Mouse (Mus musculus) lung, embryonic 16.5 days (tissue): ENCODE data around the gene Secisbp2. TPM values are rescaled to one million over a fixed set of nuclear protein-coding genes. Genes with fewer than 3 reads are reported as not detected.
A peak's percentile ranks its signal among the peaks of the same experiment; 100 is the strongest.

Experiments
- ATAC-seq: fragments of 200-750 bp; cut with Nextera tagmentation; 2 replicates; pipeline ENCODE4 v1.8.0; 2017; ENCODE audit warnings: low read depth, mild to moderate bottlenecking, moderate library complexity
- H3K27ac ChIP-seq: fragments of 300-500 bp; sonication (generic); 2 replicates; pipeline ENCODE4 v1.5.1; 2014; ENCODE audit warnings: mild to moderate bottlenecking, control low read depth, low read length
- H3K27me3 ChIP-seq: fragments of 300-500 bp; sonication (generic); 2 replicates; pipeline ENCODE4 v1.6.1; 2014; ENCODE audit warnings: low read depth, low read length, mixed read lengths; ENCODE audit not compliant: control insufficient read depth, insufficient read depth
- H3K36me3 ChIP-seq: fragments of 300-500 bp; sonication (generic); 2 replicates; pipeline ENCODE4 v1.6.1; 2014; ENCODE audit warnings: low read length; ENCODE audit not compliant: control insufficient read depth, insufficient read depth
- H3K4me1 ChIP-seq: fragments of 300-500 bp; sonication (generic); replicated peaks from 2 replicates; pipeline ENCODE4 v1.6.1; 2014; ENCODE audit warnings: low read length, mixed read lengths; ENCODE audit not compliant: control insufficient read depth, insufficient read depth
- H3K4me2 ChIP-seq: fragments of 300-500 bp; sonication (generic); 2 replicates; pipeline ENCODE4 v1.6.1; 2014; ENCODE audit warnings: low read depth, low read length, control low read depth
- H3K4me3 ChIP-seq: fragments of 300-500 bp; sonication (generic); 2 replicates; pipeline ENCODE4 v1.5.1; 2014; ENCODE audit warnings: mild to moderate bottlenecking, low read length, control low read depth
- H3K9ac ChIP-seq: fragments of 300-500 bp; sonication (generic); 2 replicates; pipeline ENCODE4 v1.6.1; 2014; ENCODE audit warnings: low read length, control low read depth
- H3K9me3 ChIP-seq: fragments of 300-500 bp; sonication (generic); 2 replicates; pipeline ENCODE4 v1.6.1; 2016; ENCODE audit warnings: low read length; ENCODE audit not compliant: control insufficient read depth
- whole genome bisulfite sequencing: fragments of 180-500 bp; shearing (Covaris S2); extraction: QIAGEN DNeasy Blood & Tissue Kit; methylation state at CpG from one replicate; pipeline ENCODE4 v1.1.7; 2014; 5-methylcytosine and 5-hydroxymethylcytosine counted together
- polyA plus RNA-seq: library from polyadenylated mRNA; unstranded; fragments of >200 nt; fragmentation: Nextera tagmentation; extraction: Ambion mirVana; gene quantifications from 2 replicates; pipeline ENCODE4 v1.2.1, GENCODE M21; 2015

Secisbp2 gene
- polyA plus RNA-seq, 1 experiment from 2014 or later: 28.3 TPM

DNA sequence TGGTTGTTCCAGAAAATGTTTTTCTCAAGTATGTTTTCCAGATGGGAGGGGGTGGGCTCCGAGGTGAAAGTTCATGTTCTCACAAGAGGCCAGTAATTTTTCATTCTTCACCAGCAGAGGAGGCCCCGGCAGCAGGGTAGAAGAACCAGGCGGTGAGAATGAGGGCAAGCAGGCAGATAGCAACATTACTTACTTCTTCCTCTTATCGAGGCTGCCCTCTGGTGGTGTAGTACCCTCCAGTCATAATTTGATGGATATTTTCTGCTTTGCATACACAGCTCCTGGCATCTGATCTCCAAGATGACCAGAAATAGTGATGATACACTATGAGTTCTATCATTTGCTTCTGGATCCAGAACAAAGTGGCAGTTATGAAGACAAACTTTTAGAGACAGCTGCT, 12.5 kb upstream of the Secisbp2 start:
- Histone ChIP-seq H3K27ac (no peak overlapping the region), H3K36me3 (no peaks in the 10 kb centered on the region), H3K4me1 (0 out of 2 replicates have a peak, but pooled peaks cover 6% of the 10 kb centered on the region), H3K9me3 (no peaks in the 10 kb centered on the region), H3K27me3 (no peaks in the 10 kb centered on the region), H3K9ac (no peak overlapping the region), H3K4me3 (no peak overlapping the region), H3K4me2 (no peak overlapping the region)
- 84% methylated on average over 4 of the region's 4 CpGs for WGBS
- ATAC-seq: no peak

DNA sequence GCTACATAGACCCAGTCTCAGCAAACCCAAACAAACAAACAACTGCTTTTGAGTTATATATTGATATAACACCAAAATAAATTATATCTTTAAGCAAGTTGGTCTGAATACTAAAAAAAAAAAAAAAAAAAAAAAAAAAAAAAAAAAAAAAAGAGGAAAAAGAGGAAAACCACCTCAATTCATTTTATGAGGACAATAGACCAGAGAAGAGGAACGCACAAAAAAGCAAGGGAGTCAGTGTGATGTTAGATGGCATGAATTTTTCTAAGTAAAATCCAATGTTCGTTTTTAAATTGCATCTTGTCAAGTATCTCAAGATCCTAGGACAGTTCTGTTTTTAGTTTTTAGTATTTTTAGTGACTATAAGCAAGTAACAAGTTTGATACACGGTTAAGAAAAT, 10.1 kb upstream of the Secisbp2 start:
- no peak overlapping the region for H3K4me3 ChIP-seq
- no peak overlapping the region for H3K27ac ChIP-seq
- no peaks in the 10 kb centered on the region for H3K36me3 ChIP-seq
- 78% methylated on average over 3 of the region's 3 CpGs for WGBS
- no peak overlapping the region for H3K9ac ChIP-seq
- no peaks in the 10 kb centered on the region for H3K27me3 ChIP-seq
- H3K4me1 ChIP-seq: 0 out of 2 replicates have a peak, but pooled peaks cover 9% of the 10 kb centered on the region
- H3K9me3 ChIP-seq: no peaks in the 10 kb centered on the region
- ATAC-seq: no peak
- H3K4me2 ChIP-seq: no peak overlapping the region

DNA sequence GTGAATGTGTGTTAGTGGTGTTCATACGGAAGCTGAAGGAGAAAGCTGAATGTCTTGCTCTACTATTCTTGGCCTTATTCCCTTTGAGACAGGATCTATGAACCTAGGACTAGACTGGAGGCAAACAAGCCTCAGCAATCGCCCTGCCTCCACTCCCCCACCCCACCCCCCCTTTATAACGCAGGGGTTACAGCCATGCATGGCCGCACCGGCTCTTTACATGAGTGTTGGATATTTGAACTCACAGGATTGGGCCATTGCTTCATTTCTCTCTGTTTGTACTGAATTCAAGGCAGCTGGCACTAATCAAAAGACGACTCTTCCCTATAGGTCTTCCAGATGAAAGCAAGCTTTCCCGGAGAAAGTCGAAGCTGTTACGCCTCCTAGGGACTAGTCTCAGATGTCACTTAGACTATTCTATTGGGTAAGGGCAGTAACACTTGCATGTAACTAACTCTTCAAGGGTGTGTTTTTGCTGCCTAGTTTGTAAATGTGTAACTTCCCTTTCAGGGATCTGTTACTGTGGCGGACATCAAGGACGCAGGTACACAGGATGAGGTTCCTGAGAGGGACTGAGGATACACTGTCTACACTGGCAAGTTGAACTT, 9.2 kb upstream of the Secisbp2 start:
- H3K27me3 ChIP-seq: no peaks in the 10 kb centered on the region
- no peak overlapping the region for H3K9ac ChIP-seq
- WGBS: 24% methylated on average over 11 of the region's 11 CpGs
- peaks cover 17% of the 10 kb centered on the region for H3K4me1 ChIP-seq
- no peaks in the 10 kb centered on the region for H3K9me3 ChIP-seq
- no peak for ATAC-seq
- no peak overlapping the region for H3K4me3 ChIP-seq
- no peaks in the 10 kb centered on the region for H3K36me3 ChIP-seq
- no peak overlapping the region for H3K27ac ChIP-seq
- H3K4me2 ChIP-seq: no peak overlapping the region

DNA sequence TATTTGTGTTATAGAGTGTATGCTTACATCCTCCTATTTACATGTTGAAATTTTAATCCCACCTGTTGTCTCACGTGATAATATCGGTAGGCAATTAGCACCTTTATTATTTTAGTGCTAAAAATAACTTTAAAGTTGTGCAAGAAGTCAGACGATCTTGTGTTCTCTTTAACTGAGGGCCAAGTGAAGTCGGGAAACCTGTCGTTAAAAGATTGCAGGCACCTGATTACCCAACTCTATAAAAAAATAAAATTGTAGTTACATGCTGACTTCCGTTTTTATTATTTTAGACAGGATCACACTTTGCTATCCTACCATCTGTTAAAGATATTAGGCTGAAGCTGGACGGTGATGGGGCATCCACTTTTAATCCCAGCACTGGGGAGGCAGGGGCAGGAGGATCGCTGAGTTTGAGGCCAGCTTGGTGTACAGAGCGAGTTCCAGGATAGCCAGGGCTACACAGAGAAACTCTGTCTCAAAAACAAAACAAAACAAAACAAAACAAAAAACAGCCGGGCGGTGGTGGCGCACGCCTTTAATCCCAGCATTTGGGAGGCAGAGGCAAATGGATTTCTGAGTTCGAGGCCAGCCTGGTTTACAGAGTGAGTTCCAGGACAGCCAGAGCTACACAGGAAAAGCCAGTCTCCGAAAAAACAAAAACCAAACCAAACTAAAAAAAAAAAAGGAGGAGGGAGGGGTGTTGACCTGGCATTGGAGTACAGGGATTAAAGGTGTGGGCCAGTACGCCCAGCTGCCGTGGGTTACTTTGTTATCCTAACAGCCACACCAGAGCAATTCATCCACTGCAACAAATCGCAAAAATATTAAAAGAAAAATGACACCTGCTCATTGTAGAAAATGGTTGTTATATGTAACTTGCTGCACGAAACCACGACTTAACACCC, 7.3 kb upstream of the Secisbp2 start:
- Histone ChIP-seq H3K36me3 (no peaks in the 10 kb centered on the region), H3K27ac (peak overlapping the region; percentile 76), H3K9me3 (no peaks in the 10 kb centered on the region), H3K4me1 (peaks cover 31% of the 10 kb centered on the region), H3K9ac (peak overlapping the region; percentile 71), H3K4me2 (peak overlapping the region; percentile 50), H3K27me3 (no peaks in the 10 kb centered on the region), H3K4me3 (peak overlapping the region; percentile 90)
- no peak for ATAC-seq
- 43% methylated on average over 20 of the region's 20 CpGs for WGBS

DNA sequence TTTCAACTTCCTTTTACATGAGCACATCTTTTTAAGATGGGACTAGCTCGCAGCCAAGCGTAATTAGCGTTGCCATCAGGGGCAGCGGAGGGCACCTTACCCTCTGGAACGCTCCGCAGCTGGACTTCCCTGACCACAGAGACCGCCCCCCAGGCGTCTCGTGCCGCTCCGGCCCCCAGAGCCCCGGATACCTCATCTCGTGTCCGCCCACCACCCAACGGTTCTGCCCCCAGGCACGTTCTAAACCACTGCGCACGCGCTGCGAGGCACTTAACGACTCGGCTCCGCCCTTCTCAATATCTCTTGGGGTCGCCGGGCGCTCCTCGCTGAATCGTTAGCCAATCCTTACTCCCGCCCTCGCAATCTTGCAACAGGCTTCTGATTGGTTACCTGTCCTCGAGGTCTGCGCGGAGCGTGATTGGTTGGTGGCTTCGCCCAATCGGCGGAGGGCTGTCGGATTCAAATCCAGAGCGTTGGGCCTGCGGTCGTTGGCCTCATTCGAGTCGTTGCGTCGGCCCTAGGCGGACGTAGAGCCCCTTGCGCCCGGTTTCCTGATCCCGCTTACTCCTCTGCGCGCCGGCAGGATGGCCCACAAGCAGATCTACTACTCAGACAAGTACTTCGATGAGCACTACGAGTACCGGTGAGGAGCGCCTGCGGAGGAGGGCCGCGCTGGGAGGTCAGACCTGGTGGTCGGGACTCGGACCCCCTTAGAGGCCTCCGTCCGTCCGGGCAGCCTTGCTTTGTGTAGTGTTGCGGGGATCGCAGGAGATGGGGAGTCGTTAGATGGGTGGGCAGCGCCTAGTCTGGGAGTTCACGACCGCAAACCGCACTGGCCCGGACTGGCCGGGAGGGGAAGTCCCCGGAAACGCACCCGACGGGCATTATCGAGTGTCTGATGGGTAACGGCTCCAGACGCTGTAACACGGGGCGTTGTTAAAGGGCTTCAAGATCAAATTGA, 6.4 kb upstream of the Secisbp2 start, which contains the start of gene Cks2:
Cks2 (plus strand) TSS at position 404 of the 961 bp plus-strand sequence.
- ATAC-seq: peak; percentile 99
- peak within 1 kb of the TSS; percentile 96 for H3K9ac ChIP-seq
- H3K27me3 ChIP-seq: no peaks in the 10 kb centered on the region
- WGBS: under 1% methylated on average over 83 of the region's 83 CpGs
- no peaks in the 10 kb centered on the region for H3K36me3 ChIP-seq
- peak within 1 kb of the TSS; percentile 72 for H3K4me2 ChIP-seq
- peak within 1 kb of the TSS; percentile 84 for H3K27ac ChIP-seq
- no peaks in the 10 kb centered on the region for H3K9me3 ChIP-seq
- H3K4me3 ChIP-seq: peak within 1 kb of the TSS; percentile 90
- peaks cover 31% of the 10 kb centered on the region for H3K4me1 ChIP-seq

DNA sequence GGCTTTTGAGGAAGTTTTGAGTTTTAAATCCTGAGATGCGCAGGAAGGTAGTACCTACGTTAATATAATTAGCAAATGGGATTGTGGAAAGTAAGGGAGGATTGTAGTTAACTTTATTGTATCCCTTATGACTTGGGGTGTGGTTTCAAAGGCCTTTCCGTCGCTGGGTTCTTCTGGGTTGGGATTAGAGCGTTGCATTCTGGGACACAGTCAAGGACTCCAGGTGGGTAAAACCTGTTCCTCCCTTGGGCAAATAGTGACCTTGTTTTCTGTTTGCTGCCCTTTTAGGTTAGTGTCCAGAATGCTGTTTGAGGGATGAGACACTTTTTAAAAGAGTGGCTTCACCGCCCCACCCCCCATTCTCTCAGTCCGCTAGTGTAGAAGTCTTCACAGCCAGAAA, 5.6 kb upstream of the Secisbp2 start:
- no peaks in the 10 kb centered on the region for H3K9me3 ChIP-seq
- peak overlapping the region; percentile 72 for H3K4me2 ChIP-seq
- under 1% methylated on average over 7 of the region's 7 CpGs for WGBS
- H3K27ac ChIP-seq: peak overlapping the region; percentile 84
- no peaks in the 10 kb centered on the region for H3K36me3 ChIP-seq
- peak overlapping the region; percentile 90 for H3K4me3 ChIP-seq
- ATAC-seq: no peak
- peak overlapping the region; percentile 96 for H3K9ac ChIP-seq
- H3K4me1 ChIP-seq: peaks cover 31% of the 10 kb centered on the region
- no peaks in the 10 kb centered on the region for H3K27me3 ChIP-seq

DNA sequence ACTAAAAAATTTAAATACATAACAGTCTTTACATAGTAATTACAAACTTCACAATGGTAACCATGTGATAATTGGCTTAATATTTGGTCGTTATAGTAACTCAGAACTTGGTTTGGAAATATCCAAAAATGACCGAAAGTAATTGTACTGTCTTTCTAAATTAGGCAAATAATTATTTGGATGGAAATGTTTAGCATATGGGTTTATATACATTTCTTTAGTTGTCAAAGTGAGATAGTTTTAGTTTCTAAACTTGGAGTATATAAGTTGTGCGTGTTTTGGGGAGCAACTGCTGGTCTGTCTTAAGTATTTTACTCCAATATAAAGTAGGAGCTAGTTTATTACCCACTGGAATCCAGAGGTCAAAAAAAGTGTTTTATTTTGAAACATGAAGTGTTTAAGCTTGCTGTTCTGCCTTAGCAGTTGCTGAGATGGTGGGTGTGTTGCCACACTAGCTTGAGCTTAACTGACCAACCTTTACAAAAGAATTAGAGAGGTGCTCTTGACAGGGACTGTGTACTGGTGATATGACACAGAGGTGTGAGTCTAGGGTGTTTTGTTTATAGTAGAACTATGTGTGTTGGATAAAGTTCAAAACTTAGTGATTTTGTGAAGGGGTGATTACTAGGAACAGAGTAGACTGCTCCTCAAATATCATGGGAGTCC, 5.0 kb upstream of the Secisbp2 start:
- no peaks in the 10 kb centered on the region for H3K36me3 ChIP-seq
- H3K9ac ChIP-seq: peak overlapping the region; percentile 96
- H3K27ac ChIP-seq: no peak overlapping the region
- peak overlapping the region; percentile 90 for H3K4me3 ChIP-seq
- no peaks in the 10 kb centered on the region for H3K27me3 ChIP-seq
- peak overlapping the region; percentile 72 for H3K4me2 ChIP-seq
- no peaks in the 10 kb centered on the region for H3K9me3 ChIP-seq
- H3K4me1 ChIP-seq: peaks cover 33% of the 10 kb centered on the region
- ATAC-seq: no peak
- WGBS: 16% methylated on average over 3 of the region's 3 CpGs

DNA sequence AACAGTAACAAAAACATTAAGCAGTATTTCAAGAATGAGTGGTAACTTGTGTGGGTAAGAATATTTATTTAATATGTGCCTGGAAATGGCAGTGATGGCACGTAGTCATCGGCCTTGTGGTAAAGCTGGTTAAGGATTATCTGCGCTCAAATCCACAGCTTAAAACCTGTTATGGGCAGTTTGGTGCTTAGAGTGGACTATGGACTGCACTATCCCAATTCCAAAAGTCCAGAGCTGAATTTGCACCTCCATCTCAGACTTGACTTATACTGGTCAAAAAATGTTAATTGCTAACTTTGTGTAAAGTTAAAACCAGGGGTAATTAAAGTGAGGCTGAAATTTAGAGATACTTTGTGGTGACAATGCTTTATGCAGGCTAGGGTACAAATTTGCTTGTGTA, 3.7 kb upstream of the Secisbp2 start:
- Histone ChIP-seq H3K27me3 (no peaks in the 10 kb centered on the region), H3K9me3 (no peaks in the 10 kb centered on the region), H3K27ac (no peak overlapping the region), H3K4me2 (peak overlapping the region; percentile 69), H3K4me1 (peaks cover 27% of the 10 kb centered on the region), H3K36me3 (no peaks in the 10 kb centered on the region), H3K4me3 (peak overlapping the region; percentile 48), H3K9ac (0 out of 2 replicates have a peak overlapping the region, but pooled peaks have one; percentile 37)
- WGBS: 82% methylated on average over 3 of the region's 3 CpGs
- ATAC-seq: no peak
